Mouse (Mus musculus) bone marrow, adult 2 months (tissue): ENCODE results near the gene Il23a.

Source experiments
- CTCF ChIP-seq: fragments of 200-500 bp; IDR thresholded peaks from 2 replicates; pipeline ENCODE4 v1.5.1; 2011; ENCODE audit warnings: low read length, control low read depth; ENCODE audit not compliant: control insufficient read depth, insufficient read depth
- POLR2A ChIP-seq: fragments of 200-500 bp; IDR thresholded peaks from 2 replicates; pipeline ENCODE4 v1.6.1; 2011; ENCODE audit warnings: low read depth, mild to moderate bottlenecking, control low read depth, low read length, borderline replicate concordance; ENCODE audit not compliant: control insufficient read depth

DNA sequence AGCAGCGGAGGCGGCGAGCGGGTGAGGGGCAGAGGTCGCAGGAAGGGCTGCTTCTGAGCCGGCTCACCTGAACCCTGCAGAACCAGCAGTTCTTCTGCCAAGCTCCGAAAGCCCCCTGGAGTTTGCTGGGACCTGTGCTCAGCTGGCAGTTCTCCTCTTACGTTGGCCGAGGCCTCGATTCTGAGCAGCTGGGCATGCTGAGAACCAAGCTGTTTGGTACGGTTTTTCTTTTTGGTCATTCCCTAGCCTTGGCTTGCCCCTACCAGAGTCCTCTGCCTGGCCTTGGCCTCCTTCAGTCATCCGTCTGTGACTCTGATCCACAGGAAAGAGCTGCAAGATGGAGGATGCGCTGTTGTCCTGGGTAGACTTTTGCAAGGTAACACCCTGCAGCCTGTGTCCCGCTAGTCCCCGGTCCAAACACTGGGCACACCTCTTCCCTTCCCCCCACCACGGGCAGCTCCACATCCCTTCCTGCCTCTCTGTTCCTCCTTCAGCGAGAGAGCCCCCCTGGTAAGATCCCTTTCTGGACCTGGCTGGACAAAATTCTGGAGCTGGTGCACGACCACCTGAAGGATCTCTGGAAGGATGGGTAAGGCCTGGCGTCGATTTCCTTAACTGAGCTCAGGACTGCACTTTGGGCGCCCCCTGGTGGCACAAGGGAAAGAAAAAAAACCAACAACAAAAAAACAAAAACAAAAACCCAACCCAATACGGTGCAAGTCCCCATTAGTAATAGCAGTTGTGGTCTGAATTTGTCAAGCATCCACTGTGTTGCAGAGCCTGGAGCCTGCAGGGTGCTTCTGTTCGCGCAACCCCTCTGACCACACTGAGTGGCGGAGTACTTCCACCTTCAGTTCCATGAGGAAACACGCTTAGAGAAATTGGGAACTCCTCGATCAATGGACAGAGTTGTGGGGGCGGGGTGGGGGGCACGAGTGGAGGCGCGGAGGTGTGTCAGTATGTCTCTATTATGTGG, 14.7 kb downstream of the Il23a start:
- TF ChIP-seq POLR2A, result no peak
- TF ChIP-seq CTCF, result peak; percentile 70
